Comparison of ENCODE assay signal across 12 mouse cellular contexts in genomic region chr1:89015845-89016244, GRCm38 (mm10). TPM values are rescaled to one million over a fixed set of nuclear protein-coding genes. Genes with fewer than 3 reads are reported as not detected.
DNase-seq lines count a peak whose midpoint lies in the region; ATAC-seq and TF ChIP-seq lines count a peak whose summit lies in the region.
"Had no signal": no experiment of that assay in that cellular context is flagged by ENCODE, and none has a peak within 500 bp of the region (broad histone marks: within the 10 kb centered on the region; RNA-seq: fewer than 3 reads in every experiment).

No protein-coding gene starts in this region.

- no peaks in the 10 kb centered on the region for H3K36me3 ChIP-seq in ES-E14 (ENCODE audit: control insufficient read depth, insufficient read depth, low read length, poor library complexity, severe bottlenecking)
- no peaks in the 10 kb centered on the region for H3K36me3 ChIP-seq in embryonic facial prominence, embryonic 15.5 days
- H3K36me3 ChIP-seq in macrophage (ENCODE audit: inconsistent target) = no peaks in the 10 kb centered on the region
- H3K36me3 ChIP-seq: G1E had no signal

- H3K79me2 ChIP-seq in macrophage (ENCODE audit: inconsistent target) = no peaks in the 10 kb centered on the region

- H3K27ac ChIP-seq in ES-E14 (ENCODE audit: insufficient read depth, low read depth, low read length, poor library complexity, severe bottlenecking) = no peak overlapping the region
- H3K27ac ChIP-seq in embryonic facial prominence, embryonic 15.5 days (replicated peaks) = peak overlapping the region; percentile 18
- H3K27ac ChIP-seq in macrophage = no peak overlapping the region
- H3K27ac ChIP-seq: forebrain, embryonic 13.5 days had no signal

- peak overlapping the region in 1 of 2 experiments; percentile 32; a peak in 1 of 4 replicates for H3K4me3 ChIP-seq in ES-E14 (ENCODE audit: insufficient read depth in 1 of 2, low read depth in 1 of 2, low read length in 2 of 2, poor library complexity in 1 of 2, severe bottlenecking in 1 of 2)
- H3K4me3 ChIP-seq in embryonic facial prominence, embryonic 15.5 days (replicated peaks) = no peak overlapping the region
- H3K4me3 ChIP-seq in macrophage (ENCODE audit: inconsistent target) = peak overlapping the region; percentile 3; the same call in 1 of the 2 replicates
- H3K4me3 ChIP-seq: forebrain, embryonic 13.5 days had no signal

- no peaks in the 10 kb centered on the region for H3K27me3 ChIP-seq in embryonic facial prominence, embryonic 15.5 days
- H3K27me3 ChIP-seq: forebrain, embryonic 13.5 days had no signal

- DNase-seq in kidney, adult 9 months = peak; percentile 55
- no peak for DNase-seq in kidney, adult 11 months
- no peak for DNase-seq in ES-E14 (ENCODE audit: low read depth, low spot score)
- DNase-seq in thymus, postnatal 10 days (ENCODE audit: low spot score in 2 of 2) = no peak
- DNase-seq in cerebellum, postnatal 10 days = no peak
- DNase-seq: adrenal gland, adult 8-10 months; cerebellum, postnatal 25 days; midbrain, embryonic 14.5 days had no signal

- in situ Hi-C loops in ES-E14 (cut with MboI; ENCODE audit: low sequenced_read_pairs in 2 of 2, unreplicated experiment in 2 of 2) = no loop called here

- H3K9me3 ChIP-seq in ES-E14 (ENCODE audit: control insufficient read depth, insufficient read depth, low read depth, low read length) = no peaks in the 10 kb centered on the region
- no peaks in the 10 kb centered on the region for H3K9me3 ChIP-seq in embryonic facial prominence, embryonic 15.5 days (replicated peaks)
- H3K9me3 ChIP-seq: forebrain, embryonic 13.5 days had no signal

- H3K4me2 ChIP-seq in embryonic facial prominence, embryonic 15.5 days (replicated peaks) = peak overlapping the region; percentile 26
- H3K4me2 ChIP-seq: forebrain, embryonic 13.5 days had no signal

- ATAC-seq in embryonic facial prominence, embryonic 15.5 days (ENCODE audit: insufficient number of reproducible peaks, low FRiP score, low TSS enrichment, low read depth) = no peak
- ATAC-seq: forebrain, embryonic 13.5 days had no signal

- peak overlapping the region; percentile 37 for H3K9ac ChIP-seq in ES-E14 (ENCODE audit: insufficient read depth, low read depth, low read length, poor library complexity, severe bottlenecking)
- no peak overlapping the region for H3K9ac ChIP-seq in embryonic facial prominence, embryonic 15.5 days
- H3K9ac ChIP-seq: forebrain, embryonic 13.5 days had no signal

- 49% methylated on average over 10 of the region's 10 CpGs for WGBS in embryonic facial prominence, embryonic 15.5 days
- WGBS in macrophage (ENCODE audit: missing documents) = 37% methylated on average over 10 of the region's 10 CpGs

- H3K4me1 ChIP-seq in ES-E14 (ENCODE audit: control insufficient read depth in 2 of 2, insufficient read depth in 2 of 2, low read length in 2 of 2, poor library complexity in 1 of 2) = peaks cover 1 to 6% of the 10 kb centered on the region in 2 experiments; a peak in 1 of 4 replicates
- peaks cover 23% of the 10 kb centered on the region for H3K4me1 ChIP-seq in embryonic facial prominence, embryonic 15.5 days

TF ChIP-seq in ES-E14, 5 proteins besides CTCF, POLR2A, EP300 and RAD21:
- no peak for TF ChIP-seq CHD2 (IDR thresholded peaks at IDR 0.05; ENCODE audit: low read depth, low read length)

RNA-seq across cellular contexts. Expression of gene Sh3bp4, which starts 54.4 kb away (rescaled TPM):
- 10.0 and 12.0 TPM in 2 replicates for total RNA-seq in ES-E14 (2012; rRNA removed)
- 26.6 and 27.9 TPM in 2 replicates for polyA plus RNA-seq in embryonic facial prominence, embryonic 15.5 days (2015; fragmentation: Nextera tagmentation; extraction: Ambion mirVana)
- total RNA-seq in macrophage (2018; cell fraction: chromatin; rRNA removed) = 10 to 100 TPM in 7 of 26 experiments, 1 to 10 TPM in 19; 1.9 to 29.8 (median 5.8) TPM
- total RNA-seq in macrophage (2018; cell fraction: cytosol; rRNA removed) = 10 to 100 TPM in 2 of 26 experiments, 1 to 10 TPM in 24; 2.2 to 19.5 (median 6.0) TPM
- 10 to 100 TPM in 4 of 26 experiments, 1 to 10 TPM in 22; 1.3 to 27.4 (median 7.3) TPM for total RNA-seq in macrophage (2018; cell fraction: nucleus; rRNA removed)
- polyA plus RNA-seq in macrophage (2018) = 1.9 to 2.1 TPM (median 2.1 TPM) in 3 replicates
- total RNA-seq: G1E had no signal
- polyA plus RNA-seq: G1E had no signal
